Mouse (Mus musculus) liver, embryonic 14.5 days (tissue): ENCODE data around the gene Rrp1. TPM values are rescaled to one million over a fixed set of nuclear protein-coding genes. Genes with fewer than 3 reads are reported as not detected.

ENCODE experiments used
- ATAC-seq: fragments of 200-750 bp; cut with Nextera tagmentation; 2 replicates; pipeline ENCODE4 v1.8.0; 2017; ENCODE audit warnings: moderate number of reproducible peaks, mild to moderate bottlenecking, moderate library complexity; ENCODE audit not compliant: insufficient read depth
- DNase-seq, 3 experiments: peaks; one replicate each; pipeline ENCODE4 v3.0.0-alpha.2; 2012 to 2013; ENCODE audit warnings: low read depth in 3 of 3, low spot score in 3 of 3
- H3K27ac ChIP-seq: fragments of 300-500 bp; sonication (generic); 2 replicates; pipeline ENCODE4 v1.5.1; 2014; ENCODE audit warnings: moderate library complexity, mild to moderate bottlenecking, control low read depth, inconsistent platforms
- H3K27me3 ChIP-seq: fragments of 300-500 bp; sonication (generic); 2 replicates; pipeline ENCODE4 v1.6.1; 2014; ENCODE audit warnings: mild to moderate bottlenecking, low read length, moderate library complexity; ENCODE audit not compliant: control insufficient read depth, insufficient read depth
- H3K36me3 ChIP-seq: fragments of 300-500 bp; sonication (generic); replicated peaks from 2 replicates; pipeline ENCODE4 v1.6.1; 2014; ENCODE audit warnings: low read depth; ENCODE audit not compliant: control insufficient read depth, insufficient read depth
- H3K4me1 ChIP-seq, 2 experiments: fragments of 200-500 bp in 1 of 2; fragments of 300-500 bp in 1 of 2; sonication (generic) in 1 of 2; replicated peaks; 2 replicates each; pipeline ENCODE4 v1.6.1; 2012 to 2014; ENCODE audit warnings: antibody characterized with exemption in 1 of 2, inconsistent platforms in 1 of 2, low read length in 1 of 2; ENCODE audit not compliant: control insufficient read depth in 2 of 2, insufficient read depth in 2 of 2
- H3K4me2 ChIP-seq: fragments of 300-500 bp; sonication (generic); 2 replicates; pipeline ENCODE4 v1.6.1; 2014; ENCODE audit warnings: low read depth, mild to moderate bottlenecking, control low read depth, moderate library complexity
- H3K4me3 ChIP-seq, 2 experiments: fragments of 200-500 bp in 1 of 2; fragments of 300-500 bp in 1 of 2; sonication (generic) in 1 of 2; 2 replicates each; pipeline ENCODE4 v1.5.1; 2012 to 2014; ENCODE audit warnings: low read depth in 2 of 2, low read length in 2 of 2, mild to moderate bottlenecking in 2 of 2, control low read depth in 1 of 2, inconsistent platforms in 1 of 2, moderate library complexity in 1 of 2; ENCODE audit not compliant: insufficient read depth in 1 of 2
- H3K9ac ChIP-seq: fragments of 300-500 bp; sonication (generic); replicated peaks from 2 replicates; pipeline ENCODE4 v1.6.1; 2014; ENCODE audit warnings: mild to moderate bottlenecking, control low read depth, moderate library complexity
- H3K9me3 ChIP-seq: fragments of 300-500 bp; sonication (generic); 2 replicates; pipeline ENCODE4 v1.6.1; 2016; ENCODE audit warnings: low read length, mixed read lengths; ENCODE audit not compliant: control insufficient read depth
- CTCF ChIP-seq: IDR thresholded peaks from 2 replicates; pipeline ENCODE4 v1.5.1; 2016; ENCODE audit warnings: antibody characterized with exemption, low read depth, control low read depth
- EP300 ChIP-seq: IDR thresholded peaks from 2 replicates; pipeline ENCODE4 v1.6.1; 2016; ENCODE audit warnings: antibody characterized with exemption, low read depth
- WGBS: fragments of 180-500 bp; shearing (Covaris S2); extraction: QIAGEN DNeasy Blood & Tissue Kit; methylation state at CpG from one replicate; pipeline ENCODE4 v1.1.7; 2014; ENCODE audit not compliant: insufficient replicate concordance; 5-methylcytosine and 5-hydroxymethylcytosine counted together
- polyA plus RNA-seq, 2 experiments: library from polyadenylated mRNA; depleted of rRNA in 1 of 2; stranded (reverse) in 1 of 2; unstranded in 1 of 2; fragments of >200 nt; fragmentation: Nextera tagmentation in 1 of 2; extraction: Ambion mirVana in 1 of 2; gene quantifications; 2 replicates each; pipeline versions ENCODE4 v1.2.1 to v1.2.3; 2012 to 2014

Gene Rrp1
- polyA plus RNA-seq, 2 experiments: 69.7 to 79.8 TPM

DNA sequence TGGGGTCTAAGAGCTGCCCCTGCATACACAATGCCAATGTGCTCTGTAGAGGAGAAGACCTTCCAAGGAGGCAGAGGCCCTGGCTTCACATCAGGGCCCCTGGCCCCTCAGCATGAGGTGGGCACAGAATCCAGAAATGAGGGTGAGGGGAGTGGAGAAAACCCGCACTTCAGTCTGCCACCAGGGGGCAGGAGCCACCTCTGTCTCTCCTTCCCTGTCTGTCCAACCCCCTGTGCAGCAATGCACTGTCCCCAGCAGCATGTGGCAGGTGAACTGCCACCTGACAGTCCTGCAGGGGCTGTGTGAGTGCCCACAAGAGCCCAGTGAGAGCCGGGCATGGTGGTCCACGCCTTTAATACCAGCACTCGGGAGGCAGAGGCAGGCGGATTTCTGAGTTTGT is 26.7 kb upstream of the Rrp1 start:
- DNase-seq (no peak), ATAC-seq (no peak)
- Histone ChIP-seq H3K9me3 (no peaks in the 10 kb centered on the region), H3K27me3 (no peaks in the 10 kb centered on the region), H3K4me1 (no peaks in the 10 kb centered on the region), H3K4me2 (no peak overlapping the region), H3K4me3 (no peak overlapping the region), H3K36me3 (no peaks in the 10 kb centered on the region), H3K9ac (no peak overlapping the region), H3K27ac (no peak overlapping the region)
- 40% methylated on average over 5 of the region's 5 CpGs for WGBS
- TF ChIP-seq EP300 (no peak), CTCF (peak; percentile 75)

DNA sequence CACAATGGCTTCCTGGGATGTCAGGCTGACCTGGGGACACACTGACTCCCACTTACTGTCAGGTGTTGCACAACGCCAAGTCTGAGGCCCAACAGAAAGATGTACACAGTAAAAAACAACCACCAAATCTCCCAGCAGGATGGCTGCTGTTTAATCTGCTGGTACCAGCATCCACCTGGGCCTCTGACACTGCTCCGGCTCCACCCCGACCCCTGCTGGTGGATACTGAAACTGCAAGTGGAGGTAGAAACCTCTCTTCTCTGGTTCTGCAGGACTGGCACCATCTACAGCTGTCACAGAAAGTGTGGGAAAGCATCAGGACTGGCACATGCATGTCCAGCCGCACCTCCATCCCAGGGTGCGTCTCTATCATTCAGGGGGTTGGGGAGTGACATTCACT is 25.3 kb upstream of the Rrp1 start:
- Histone ChIP-seq H3K27ac (no peak overlapping the region), H3K36me3 (no peaks in the 10 kb centered on the region), H3K27me3 (no peaks in the 10 kb centered on the region), H3K9me3 (no peaks in the 10 kb centered on the region), H3K4me3 (no peak overlapping the region), H3K4me1 (no peaks in the 10 kb centered on the region), H3K9ac (no peak overlapping the region), H3K4me2 (no peak overlapping the region)
- TF ChIP-seq CTCF (peak; percentile 99), EP300 (no peak)
- DNase-seq (peak; percentile 31 to 41 (median 39)), ATAC-seq (no peak)
- WGBS: 6% methylated on average over 5 of the region's 5 CpGs

DNA sequence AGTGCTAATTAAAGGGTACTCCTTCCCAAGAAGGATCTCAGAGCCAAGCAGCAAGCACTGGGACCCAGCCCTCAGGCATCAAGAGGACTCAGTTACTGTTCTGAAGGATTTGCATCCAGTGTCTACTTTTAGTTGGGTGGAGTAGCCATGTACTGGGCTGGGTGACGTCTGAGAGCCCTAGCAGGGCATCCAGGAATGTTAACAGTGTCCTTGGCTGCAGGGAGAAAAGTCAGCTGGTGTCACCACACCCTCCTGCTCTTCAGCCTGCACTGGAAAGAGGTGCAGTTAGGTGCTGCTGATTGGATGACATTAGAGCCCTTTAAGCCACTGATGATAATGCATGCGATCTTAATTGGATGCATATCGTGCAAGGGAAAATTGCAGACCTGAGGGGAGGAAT is 20.0 kb upstream of the Rrp1 start:
- Histone ChIP-seq H3K9ac (no peak overlapping the region), H3K4me1 (no peaks in the 10 kb centered on the region), H3K4me3 (no peak overlapping the region), H3K9me3 (no peaks in the 10 kb centered on the region), H3K27me3 (no peaks in the 10 kb centered on the region), H3K36me3 (no peaks in the 10 kb centered on the region), H3K27ac (no peak overlapping the region), H3K4me2 (no peak overlapping the region)
- TF ChIP-seq CTCF: no peak
- TF ChIP-seq EP300: no peak
- WGBS: 69% methylated on average over 3 of the region's 3 CpGs
- DNase-seq: no peak
- no peak for ATAC-seq

DNA sequence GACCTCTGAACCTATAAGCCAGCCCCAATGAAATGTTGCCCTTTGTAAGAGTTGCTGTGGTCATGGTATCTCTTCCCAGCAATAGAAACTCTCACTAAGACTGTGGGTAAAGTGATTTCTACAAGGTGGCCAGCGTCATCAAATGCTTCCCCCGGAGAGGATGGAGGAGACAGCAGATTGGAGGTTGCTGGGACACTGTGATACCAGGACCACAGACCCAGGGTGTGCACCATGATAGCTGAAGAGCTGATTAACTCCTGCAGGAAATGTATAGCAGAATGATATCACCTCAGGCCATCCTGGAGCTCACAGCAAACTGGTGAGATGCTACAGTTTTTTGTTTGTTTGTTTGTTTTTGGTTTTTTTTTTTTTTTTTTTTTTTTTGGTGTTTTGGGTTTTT is 16.9 kb upstream of the Rrp1 start:
- H3K27ac ChIP-seq: no peak overlapping the region
- H3K36me3 ChIP-seq: no peaks in the 10 kb centered on the region
- no peak overlapping the region for H3K4me2 ChIP-seq
- H3K9ac ChIP-seq: no peak overlapping the region
- no peak for DNase-seq
- WGBS: 15% methylated on average over 2 of the region's 2 CpGs
- H3K27me3 ChIP-seq: no peaks in the 10 kb centered on the region
- TF ChIP-seq CTCF (no peak), EP300 (0 out of 2 replicates have a peak, but pooled peaks have one; percentile 8)
- peaks cover 0 to 8% of the 10 kb centered on the region in 2 experiments; a peak in 2 of 4 replicates for H3K4me1 ChIP-seq
- ATAC-seq: no peak
- H3K9me3 ChIP-seq: no peaks in the 10 kb centered on the region
- H3K4me3 ChIP-seq: no peak overlapping the region

DNA sequence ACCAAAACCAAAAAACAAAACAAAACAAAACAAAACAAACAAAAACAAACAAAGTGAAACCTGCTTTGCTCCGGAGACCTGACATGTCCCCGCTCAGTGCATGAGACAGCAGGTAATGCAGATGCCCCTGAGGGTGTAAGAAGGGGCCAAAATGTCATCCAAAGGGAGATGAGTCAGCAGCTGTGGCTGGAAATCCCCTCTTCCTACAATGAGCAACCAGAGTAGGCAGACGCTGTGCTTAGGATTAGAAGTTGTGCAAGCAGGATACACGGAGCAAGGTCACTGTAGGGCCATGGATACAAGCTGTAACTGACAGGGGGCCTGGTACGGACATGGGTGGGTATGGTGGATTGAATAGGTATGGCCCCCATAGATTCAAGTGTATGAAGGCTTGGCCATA is 16.3 kb upstream of the Rrp1 start:
- Histone ChIP-seq H3K4me3 (no peak overlapping the region), H3K9me3 (no peaks in the 10 kb centered on the region), H3K4me2 (no peak overlapping the region), H3K27me3 (no peaks in the 10 kb centered on the region), H3K36me3 (no peaks in the 10 kb centered on the region), H3K27ac (no peak overlapping the region), H3K4me1 (peaks cover 0 to 8% of the 10 kb centered on the region in 2 experiments; a peak in 2 of 4 replicates), H3K9ac (no peak overlapping the region)
- no peak for TF ChIP-seq EP300
- no peak for TF ChIP-seq CTCF
- no peak for ATAC-seq
- DNase-seq: no peak
- WGBS: 69% methylated on average over 5 of the region's 5 CpGs
